ENCODE assay signal across 10 mouse cellular contexts in the genomic region with DNA sequence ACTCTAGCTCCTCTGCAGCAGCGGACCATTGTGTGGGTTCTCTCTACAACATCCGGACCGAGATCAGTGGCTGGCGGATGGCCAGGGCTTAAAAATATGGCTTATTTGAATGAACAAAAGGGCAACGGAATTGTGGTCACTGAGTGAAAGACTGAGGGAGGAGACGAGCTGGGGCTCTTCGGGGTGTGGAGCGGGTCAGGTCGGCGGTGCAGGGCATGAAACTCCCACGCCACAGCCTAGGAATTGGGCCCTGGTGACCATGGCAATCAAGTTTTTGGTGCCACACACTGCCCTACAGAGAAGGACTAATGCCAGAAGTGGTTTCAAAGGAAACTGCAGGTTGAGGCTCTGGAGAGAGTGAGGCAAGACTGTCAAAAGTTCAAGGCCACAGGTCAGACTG. TPM values are rescaled to one million over a fixed set of nuclear protein-coding genes. Genes with fewer than 3 reads are reported as not detected.
DNase-seq lines count a peak whose midpoint lies in the region; ATAC-seq and TF ChIP-seq lines count a peak whose summit lies in the region.
"Had no signal": no experiment of that assay in that cellular context is flagged by ENCODE, and none has a peak within 500 bp of the region (broad histone marks: within the 10 kb centered on the region; RNA-seq: fewer than 3 reads in every experiment).

No protein-coding gene starts in this region.

- H3K4me3 ChIP-seq in gastrocnemius, adult 2 months: no peak overlapping the region
- H3K4me3 ChIP-seq in kidney, adult 2 months (ENCODE audit: insufficient read depth, low read depth, low read length): no peak overlapping the region

- no peak for TF ChIP-seq POLR2A in kidney, adult 2 months (IDR thresholded peaks at IDR 0.05; ENCODE audit: low read depth, low read length)

- no peak for TF ChIP-seq CTCF in gastrocnemius, adult 2 months (IDR thresholded peaks at IDR 0.05)
- no peak for TF ChIP-seq CTCF in kidney, adult 2 months (conservative IDR thresholded peaks at IDR 0.05; ENCODE audit: insufficient read depth, insufficient read length, low read depth, low read length)

- no peaks in the 10 kb centered on the region for H3K27me3 ChIP-seq in kidney, adult 2 months (replicated peaks; ENCODE audit: control insufficient read depth, insufficient read depth, low read length)

- intact Hi-C loops in gastrocnemius, adult 2 months (cut with DNase I): no loop called here

- peaks cover 20% of the 10 kb centered on the region; the same call in 1 of the 2 replicates for H3K4me1 ChIP-seq in kidney, adult 2 months (ENCODE audit: control insufficient read depth, insufficient read depth, low read length)

- H3K36me3 ChIP-seq in kidney, adult 2 months (ENCODE audit: control insufficient read depth, insufficient read depth, low read length): no peaks in the 10 kb centered on the region

- peak; percentile 43 for DNase-seq in gastrocnemius, adult 2 months
- DNase-seq in gastrocnemius, adult 18-20 months (ENCODE audit: low spot score): no peak
- DNase-seq in retina, postnatal 1 day: peak; percentile 55
- DNase-seq in retina, embryonic 14.5 days (ENCODE audit: low spot score): no peak
- peak; percentile 84 for DNase-seq in kidney, adult 2 months
- no peak for DNase-seq in right cerebral cortex, postnatal 25 days

- no peak overlapping the region; the same call in 1 of the 2 replicates for H3K27ac ChIP-seq in gastrocnemius, adult 2 months
- peak overlapping the region; percentile 97 for H3K27ac ChIP-seq in kidney, adult 2 months (ENCODE audit: insufficient read depth, low read depth, low read length)

- peak; percentile 32 for ATAC-seq in monocyte, adult 5-6 weeks (replicated peaks; ENCODE audit: insufficient number of reproducible peaks, low FRiP score, low TSS enrichment, poor library complexity, severe bottlenecking)
- ATAC-seq in cerebellum, adult (ENCODE audit: insufficient number of reproducible peaks, low FRiP score, low TSS enrichment): no peak

- WGBS in kidney, adult 2 months: 11% methylated on average over 11 of the region's 11 CpGs

RNA-seq across cellular contexts. Expression of a gene that starts 2.2 kb away (rescaled TPM):
- 1 to 10 TPM; 6.4 to 7.6 TPM for total RNA-seq in gastrocnemius, adult 2 months (2021)
- 1 to 10 TPM; 5.8 to 7.2 TPM for total RNA-seq in gastrocnemius, adult 18-20 months (2021)
- polyA plus RNA-seq in kidney, adult 2 months (2012; rRNA removed): 16.1 and 20.2 TPM in 2 replicates
- total RNA-seq in monocyte, adult 5-6 weeks (2017): 7.9 to 13.7 TPM (median 8.1 TPM) in 3 replicates

RNA-seq across cellular contexts. Expression of a gene that starts 8.3 kb away (rescaled TPM):
- 1 to 10 TPM; 1.6 to 2.1 TPM for total RNA-seq in gastrocnemius, adult 2 months (2021)
- 1 to 10 TPM; 1.0 to 1.5 TPM for total RNA-seq in gastrocnemius, adult 18-20 months (2021)
- 5.6 and 6.0 TPM in 2 replicates for polyA plus RNA-seq in kidney, adult 2 months (2012; rRNA removed)
- 0.19 TPM in 1 of 3 replicates, not detected in the others for total RNA-seq in monocyte, adult 5-6 weeks (2017)

RNA-seq across cellular contexts. Expression of a gene that starts 32.5 kb away (rescaled TPM):
- 10 to 100 TPM; 16.2 to 17.2 TPM for total RNA-seq in gastrocnemius, adult 2 months (2021)
- 10 to 100 TPM; 14.1 to 16.7 TPM for total RNA-seq in gastrocnemius, adult 18-20 months (2021)
- polyA plus RNA-seq in kidney, adult 2 months (2012; rRNA removed): 50.7 and 51.4 TPM in 2 replicates
- total RNA-seq in monocyte, adult 5-6 weeks (2017): 6.8 to 24.4 TPM (median 11.1 TPM) in 3 replicates

RNA-seq across cellular contexts. Expression of a gene that starts 52.1 kb away (rescaled TPM):
- not detected for total RNA-seq in gastrocnemius, adult 2 months (2021)
- total RNA-seq in gastrocnemius, adult 18-20 months (2021): not detected
- 0.08 and 0.15 TPM in 2 replicates for polyA plus RNA-seq in kidney, adult 2 months (2012; rRNA removed)
- not detected in 3 replicates for total RNA-seq in monocyte, adult 5-6 weeks (2017)
- polyA plus RNA-seq: frontal cortex, adult 2 months; neural tube, embryonic 11.5 days had no signal

RNA-seq across cellular contexts. Expression of a gene that starts 56.2 kb away (rescaled TPM):
- total RNA-seq in gastrocnemius, adult 2 months (2021): 1,000 to 10,000 TPM; 1,155 to 1,439 TPM
- total RNA-seq in gastrocnemius, adult 18-20 months (2021): 1,000 to 10,000 TPM; 1,165 to 1,199 TPM
- polyA plus RNA-seq in kidney, adult 2 months (2012; rRNA removed): 890 and 915 TPM in 2 replicates
- 103 to 166 TPM (median 150 TPM) in 3 replicates for total RNA-seq in monocyte, adult 5-6 weeks (2017)

Comparison
In these comparisons a context has a peak if more than half of its experiments do, and no peak if none do; other contexts are left out.
1. DNase-seq: peak in gastrocnemius, adult 2 months (single experiment), retina, postnatal 1 day (single experiment) and kidney, adult 2 months (single experiment); none in gastrocnemius, adult 18-20 months (single experiment), retina, embryonic 14.5 days (single experiment) and right cerebral cortex, postnatal 25 days (single experiment).